Mouse (Mus musculus): Measurements from ENCODE around the gene Entpd3. TPM values are rescaled to one million over a fixed set of nuclear protein-coding genes. Genes with fewer than 3 reads are reported as not detected.

Gene Entpd3
- total RNA-seq, 2 experiments from 2014 or later, result 0.24 TPM; not detected in 1

GRCm38 (mm10) chr9:120611055-120611454 lies 71.4 kb downstream of the Entpd3 start:
- intact Hi-C loops (cut with DNase I), result no loop called here

GRCm38 (mm10) chr9:120614059-120614458 lies 74.4 kb downstream of the Entpd3 start:
- no peak for DNase-seq
- intact Hi-C loops (cut with DNase I), result no loop called here

More at GRCm38 (mm10) chr9:120611055-120611454, 71.4 kb downstream of the Entpd3 start:
- no peak for DNase-seq

Other genes starting within 250 kb of the Entpd3 start
- gene Myrip, start 238.3 kb upstream of the Entpd3 start, total RNA-seq (2021), result 1 to 10 TPM; 4.3 to 4.7 TPM
- gene Eif1b, start 47.6 kb upstream of the Entpd3 start, total RNA-seq (2021), result 10 to 100 TPM; 53.1 to 58.3 TPM
- 100 to 1,000 TPM; 270 to 309 TPM for gene Rpl14, start 31.6 kb downstream of the Entpd3 start, total RNA-seq (2021)

All from heart, postnatal 14 days (tissue).